Mouse (Mus musculus) right cerebral cortex, postnatal 36 days (tissue): ENCODE data around the gene St6galnac6.

Source experiments
- DNase-seq, 2 experiments: peaks; one replicate each; pipeline ENCODE4 v3.0.0; 2022; ENCODE audit warnings: low spot score in 2 of 2, mixed read lengths in 1 of 2

The St6galnac6 gene

GRCm38 (mm10) chr2:32639632-32640031, 40.1 kb downstream of the St6galnac6 start:
- no peak for DNase-seq

- no peak for DNase-seq
Observed at GRCm38 (mm10) chr2:32640550-32641051, 41.1 kb downstream of the St6galnac6 start.

GRCm38 (mm10) chr2:32641810-32642209, 42.3 kb downstream of the St6galnac6 start:
- DNase-seq: no peak

- no peak for DNase-seq
Observed at GRCm38 (mm10) chr2:32642813-32643212, 43.3 kb downstream of the St6galnac6 start.

GRCm38 (mm10) chr2:32644083-32644482, 44.6 kb downstream of the St6galnac6 start:
- no peak for DNase-seq

- no peak for DNase-seq
Observed at GRCm38 (mm10) chr2:32644799-32645475, 45.4 kb downstream of the St6galnac6 start.

GRCm38 (mm10) chr2:32645647-32646046, 46.1 kb downstream of the St6galnac6 start:
- no peak for DNase-seq

- no peak for DNase-seq
Observed at GRCm38 (mm10) chr2:32646379-32647056, 47.0 kb downstream of the St6galnac6 start, which contains the start of gene Eng. Gene Eng (plus strand): TSS chr2:32646595.

GRCm38 (mm10) chr2:32647366-32647765, 47.9 kb downstream of the St6galnac6 start:
- no peak for DNase-seq

- DNase-seq: no peak
Observed at GRCm38 (mm10) chr2:32653764-32654163, 54.3 kb downstream of the St6galnac6 start.

- no peak for DNase-seq
Observed at GRCm38 (mm10) chr2:32654743-32655393, 55.4 kb downstream of the St6galnac6 start.

GRCm38 (mm10) chr2:32655394-32655744, 55.9 kb downstream of the St6galnac6 start:
- no peak for DNase-seq

- DNase-seq: no peak
Observed at GRCm38 (mm10) chr2:32655826-32656225, 56.3 kb downstream of the St6galnac6 start.

GRCm38 (mm10) chr2:32658873-32659272, 59.4 kb downstream of the St6galnac6 start:
- DNase-seq: no peak

GRCm38 (mm10) chr2:32661509-32662107, 62.1 kb downstream of the St6galnac6 start:
- no peak for DNase-seq

GRCm38 (mm10) chr2:32662291-32662690, 62.8 kb downstream of the St6galnac6 start:
- no peak for DNase-seq

GRCm38 (mm10) chr2:32665345-32665744, 65.8 kb downstream of the St6galnac6 start:
- DNase-seq: no peak

GRCm38 (mm10) chr2:32665853-32666252, 66.3 kb downstream of the St6galnac6 start:
- DNase-seq: no peak

- DNase-seq: no peak
Observed at GRCm38 (mm10) chr2:32667775-32668174, 68.3 kb downstream of the St6galnac6 start.

- DNase-seq: no peak
Observed at GRCm38 (mm10) chr2:32668176-32668575, 68.7 kb downstream of the St6galnac6 start.

GRCm38 (mm10) chr2:32669876-32670275, 70.4 kb downstream of the St6galnac6 start:
- no peak for DNase-seq
